Mouse (Mus musculus) thymus, adult 2 months (tissue): ENCODE data around the gene Hhat.

Experiments
- CTCF ChIP-seq: fragments of 200-500 bp; IDR thresholded peaks from 2 replicates; pipeline ENCODE4 v1.5.1; 2012; ENCODE audit warnings: mild to moderate bottlenecking, control low read depth, low read length, moderate library complexity, borderline replicate concordance; ENCODE audit not compliant: control insufficient read depth, poor library complexity, insufficient read depth; ENCODE audit errors: extremely low read depth
- POLR2A ChIP-seq: fragments of 200-500 bp; IDR thresholded peaks from 2 replicates; pipeline ENCODE4 v1.6.1; 2012; ENCODE audit warnings: mild to moderate bottlenecking, low read length, control low read depth, moderate library complexity; ENCODE audit not compliant: control insufficient read depth, poor library complexity, insufficient read depth; ENCODE audit errors: extremely low read depth

- TF ChIP-seq CTCF (no peak), POLR2A (no peak)
These were observed 321.3 kb downstream of the Hhat start for GRCm38 (mm10) chr1:192449572-192450351.
